Mouse (Mus musculus) CH12.LX (cell line): Measurements from ENCODE around the gene Pkn2. TPM values are rescaled to one million over a fixed set of nuclear protein-coding genes. Genes with fewer than 3 reads are reported as not detected.

Experiments
- DNase-seq: peaks from one replicate; pipeline ENCODE4 v3.0.0-alpha.2; 2013; ENCODE audit errors: extremely low read depth
- H3K27ac ChIP-seq: 2 replicates; pipeline ENCODE4 v1.5.1; 2012; ENCODE audit warnings: low read depth, mild to moderate bottlenecking, control low read depth, moderate library complexity; ENCODE audit not compliant: insufficient read depth
- H3K27me3 ChIP-seq: replicated peaks from 2 replicates; pipeline ENCODE3; 2012; ENCODE audit warnings: inconsistent platforms
- H3K36me3 ChIP-seq, 2 experiments: replicated peaks in 1 of 2; 2 replicates each; pipeline versions ENCODE3 to v1.6.1; 2012; ENCODE audit warnings: inconsistent platforms in 1 of 2, low read length in 1 of 2, mild to moderate bottlenecking in 1 of 2, mixed read lengths in 1 of 2, moderate library complexity in 1 of 2; ENCODE audit not compliant: control insufficient read depth in 1 of 2, insufficient read depth in 1 of 2
- H3K4me1 ChIP-seq, 2 experiments: 2 replicates each; pipeline ENCODE4 v1.6.1; 2012; ENCODE audit warnings: inconsistent platforms in 1 of 2, moderate library complexity in 1 of 2; ENCODE audit not compliant: insufficient read depth in 2 of 2, control insufficient read depth in 1 of 2
- H3K4me2 ChIP-seq: 2 replicates; pipeline ENCODE4 v1.6.1; 2012; ENCODE audit warnings: low read depth, mild to moderate bottlenecking, control low read depth; ENCODE audit not compliant: poor library complexity, insufficient read depth, severe bottlenecking
- H3K4me3 ChIP-seq, 3 experiments: fragments of 150-350 bp in 1 of 3; sonication (generic) in 1 of 3; replicated peaks in 1 of 3; 2 replicates each; pipeline versions ENCODE3 to v1.5.1; 2011 to 2012; ENCODE audit warnings: low read depth in 2 of 3, low read length in 2 of 3, mild to moderate bottlenecking in 2 of 3, moderate library complexity in 2 of 3, control low read depth in 1 of 3, improper control_type of control experiment in 1 of 3, inconsistent platforms in 1 of 3, mixed read lengths in 1 of 3; ENCODE audit not compliant: poor library complexity in 1 of 3
- H3K79me2 ChIP-seq: replicated peaks from 2 replicates; pipeline ENCODE4 v1.6.1; 2012; ENCODE audit warnings: mild to moderate bottlenecking, moderate library complexity; ENCODE audit not compliant: control insufficient read depth, poor library complexity, insufficient read depth, severe bottlenecking; ENCODE audit errors: extremely low read depth
- H3K9ac ChIP-seq: 2 replicates; pipeline ENCODE4 v1.6.1; 2012; ENCODE audit warnings: low read depth, mild to moderate bottlenecking, control low read depth, moderate library complexity; ENCODE audit not compliant: insufficient read depth
- H3K9me3 ChIP-seq: replicated peaks from 2 replicates; pipeline ENCODE3; 2012; ENCODE audit warnings: low read length, inconsistent platforms, mixed read lengths
- BHLHE40 ChIP-seq: IDR thresholded peaks from 2 replicates; pipeline ENCODE4 v1.6.1; 2011; ENCODE audit warnings: mild to moderate bottlenecking, low read depth, low read length, improper control_type of control experiment
- CHD2 ChIP-seq: IDR thresholded peaks from 2 replicates; pipeline ENCODE4 v1.6.1; 2011; ENCODE audit warnings: low read length, improper control_type of control experiment
- CTCF ChIP-seq, 2 experiments: IDR thresholded peaks in 1 of 2; conservative IDR thresholded peaks in 1 of 2; 2 replicates each; pipeline ENCODE4 v1.5.1; 2011 to 2012; ENCODE audit warnings: low read depth in 2 of 2, low read length in 2 of 2, improper control_type of control experiment in 1 of 2, inconsistent platforms in 1 of 2, mild to moderate bottlenecking in 1 of 2, moderate library complexity in 1 of 2
- ELF1 ChIP-seq: IDR thresholded peaks from 2 replicates; pipeline ENCODE4 v1.6.1; 2014; ENCODE audit warnings: low read depth, mild to moderate bottlenecking, inconsistent platforms, low read length, improper control_type of control experiment
- JUN ChIP-seq: IDR thresholded peaks from 2 replicates; pipeline ENCODE4 v1.6.1; 2011; ENCODE audit warnings: low read depth, mild to moderate bottlenecking, low read length, improper control_type of control experiment, moderate library complexity; ENCODE audit not compliant: insufficient read depth
- MYC ChIP-seq: IDR thresholded peaks from 2 replicates; pipeline ENCODE4 v1.6.1; 2011; ENCODE audit warnings: low read depth, mild to moderate bottlenecking, improper control_type of control experiment, low read length
- NELFE ChIP-seq: IDR thresholded peaks from 2 replicates; pipeline ENCODE4 v1.6.1; 2011; ENCODE audit warnings: low read depth, low read length, improper control_type of control experiment
- PAX5 ChIP-seq: IDR thresholded peaks from 2 replicates; pipeline ENCODE4 v1.6.1; 2012; ENCODE audit warnings: low read length, inconsistent platforms, mixed read lengths
- SIN3A ChIP-seq: IDR thresholded peaks from 2 replicates; pipeline ENCODE4 v1.6.1; 2012; ENCODE audit warnings: low read length, improper control_type of control experiment, inconsistent platforms
- TCF12 ChIP-seq: IDR thresholded peaks from 2 replicates; pipeline ENCODE4 v1.6.1; 2014; ENCODE audit warnings: low read depth, mild to moderate bottlenecking, inconsistent platforms, low read length, improper control_type of control experiment
- USF1 ChIP-seq: IDR thresholded peaks from 2 replicates; pipeline ENCODE4 v1.6.1; 2014; ENCODE audit warnings: low read depth, mild to moderate bottlenecking, inconsistent platforms, low read length, improper control_type of control experiment
- ZC3H11A ChIP-seq: IDR thresholded peaks from 2 replicates; pipeline ENCODE4 v1.6.1; 2012; ENCODE audit warnings: low read depth, mild to moderate bottlenecking, inconsistent platforms, low read length, improper control_type of control experiment
- ZMIZ1 ChIP-seq: IDR thresholded peaks from 2 replicates; pipeline ENCODE4 v1.6.1; 2012; ENCODE audit warnings: low read depth, mild to moderate bottlenecking, inconsistent platforms, low read length, improper control_type of control experiment
- ZNF384 ChIP-seq: IDR thresholded peaks from 2 replicates; pipeline ENCODE4 v1.6.1; 2012; ENCODE audit warnings: low read depth, low read length, improper control_type of control experiment, inconsistent platforms
- dilution Hi-C: fragments of 300-500 bp; cut with MboI; formaldehyde crosslinking; loops from 2 replicates; pipeline ENCODE4 v1.14.3; 2020; ENCODE audit warnings: low sequenced_read_pairs; ENCODE audit not compliant: extremely low pct_unique_long_range_greater_than_20kb, extremely low pct_ligation_motif_present
- in situ Hi-C: fragments of 300-500 bp; cut with MboI; formaldehyde crosslinking; loops from 3 replicates; pipeline ENCODE4 v1.14.3; 2019; ENCODE audit warnings: low sequenced_read_pairs, low pct_ligation_motif_present, low pct_unique_long_range_greater_than_20kb, mixed read lengths
- polyA plus RNA-seq: library from polyadenylated mRNA; unstranded; fragments of >175 nt; gene quantifications from 2 replicates; pipeline ENCODE4 v1.2.1, GENCODE M21; 2012; ENCODE audit warnings: low read depth; ENCODE audit not compliant: insufficient read length
- total RNA-seq, 2 experiments: library from RNA; depleted of rRNA; stranded (reverse); fragments of 300-350 nt in 1 of 2; fragments of >200 nt in 1 of 2; gene quantifications; 2 replicates each; pipeline ENCODE4 v1.2.3; 2012 to 2014

Pkn2 gene
- total and polyA plus RNA-seq, 3 experiments: 39.5 to 54.3 (median 49.2) TPM

DNA sequence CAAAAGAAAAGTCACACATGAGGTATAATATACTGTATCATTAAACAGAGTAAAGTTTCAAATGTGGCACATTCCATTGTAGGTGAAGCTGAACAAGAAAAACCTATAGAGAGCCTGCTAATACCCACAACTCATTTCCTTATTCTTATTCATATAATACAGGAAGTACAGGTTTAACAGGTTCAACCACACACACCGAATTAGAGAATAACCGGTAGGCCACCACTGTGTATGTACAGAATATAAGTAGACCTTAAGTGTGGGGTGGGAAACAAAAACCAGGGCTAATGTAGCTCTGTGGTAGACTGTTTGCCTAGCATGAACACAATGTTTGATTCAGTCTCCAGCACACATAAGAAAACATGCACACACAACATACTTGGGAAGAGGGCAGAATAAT lies 18.6 kb downstream of the Pkn2 start:
- no peak overlapping the region for H3K4me2 ChIP-seq
- H3K9me3 ChIP-seq: no peaks in the 10 kb centered on the region
- H3K4me1 ChIP-seq: peaks cover 0 to 8% of the 10 kb centered on the region in 2 experiments; a peak in 2 of 4 replicates
- dilution Hi-C loops (no loop called here), in situ Hi-C loops (no loop called here)
- H3K9ac ChIP-seq: no peak overlapping the region
- no peak overlapping the region for H3K4me3 ChIP-seq
- no peak for TF ChIP-seq ZMIZ1
- no peak for TF ChIP-seq MYC
- TF ChIP-seq ELF1: no peak
- TF ChIP-seq CHD2: no peak
- peaks cover 34% of the 10 kb centered on the region for H3K79me2 ChIP-seq
- no peak for DNase-seq
- H3K27ac ChIP-seq: no peak overlapping the region
- H3K36me3 ChIP-seq: peaks cover 0 to 6% of the 10 kb centered on the region in 2 experiments
- no peaks in the 10 kb centered on the region for H3K27me3 ChIP-seq

DNA sequence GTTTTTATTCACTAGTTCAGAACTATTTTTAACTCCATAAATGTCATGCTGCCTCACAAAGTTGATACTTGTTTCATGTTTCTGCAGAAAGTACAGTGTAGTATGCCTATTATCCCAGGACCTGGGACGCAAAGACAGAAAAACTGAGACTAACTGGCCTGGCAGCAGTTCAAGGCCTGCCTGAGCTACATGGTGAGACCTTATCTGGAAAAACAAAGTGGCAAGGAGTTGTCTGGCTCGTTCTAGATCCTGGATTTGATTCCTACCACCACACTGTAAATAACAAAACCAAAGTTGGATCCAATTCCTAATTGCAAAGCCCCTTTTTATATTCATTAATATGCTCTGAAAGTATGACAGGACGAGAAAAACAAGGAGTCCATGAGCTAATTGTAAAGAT lies 25.0 kb downstream of the Pkn2 start:
- H3K9me3 ChIP-seq: no peaks in the 10 kb centered on the region
- H3K4me3 ChIP-seq: no peak overlapping the region
- TF ChIP-seq PAX5 (no peak), ZC3H11A (no peak)
- no peak for DNase-seq
- dilution Hi-C loops (no loop called here), in situ Hi-C loops (no loop called here)
- H3K36me3 ChIP-seq: peaks cover 0 to 12% of the 10 kb centered on the region in 2 experiments
- H3K4me2 ChIP-seq: no peak overlapping the region
- H3K27ac ChIP-seq: no peak overlapping the region
- peaks cover 27% of the 10 kb centered on the region for H3K79me2 ChIP-seq
- peaks cover 3 to 14% of the 10 kb centered on the region in 2 experiments; a peak in 3 of 4 replicates for H3K4me1 ChIP-seq
- H3K27me3 ChIP-seq: no peaks in the 10 kb centered on the region
- H3K9ac ChIP-seq: no peak overlapping the region

DNA sequence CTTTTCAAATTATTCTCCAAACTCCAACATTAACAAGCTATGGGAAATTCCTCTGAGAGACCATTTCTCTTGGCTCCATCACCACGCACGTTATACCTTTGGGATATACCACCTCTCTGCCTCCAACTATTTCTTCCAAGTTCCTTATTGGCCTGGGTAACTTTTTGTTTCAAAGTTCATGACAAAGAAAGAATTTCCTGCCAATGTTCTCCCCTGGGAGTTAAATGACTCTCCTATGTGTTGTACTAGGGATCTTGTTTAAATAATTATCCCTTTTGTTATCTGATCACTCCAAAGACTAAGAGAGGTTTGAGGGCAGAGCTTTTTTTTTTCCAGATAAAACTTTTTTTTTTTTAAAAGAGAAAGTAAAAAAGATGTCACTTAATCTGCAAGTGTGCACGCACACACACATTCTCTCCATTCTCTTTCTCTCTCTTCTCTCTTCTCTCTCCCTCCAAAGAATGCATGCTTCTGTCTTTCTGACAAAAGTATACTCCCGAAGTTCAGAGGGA lies 25.8 kb downstream of the Pkn2 start:
- Histone ChIP-seq H3K4me2 (peak overlapping the region; percentile 47; the same call in 1 of the 2 replicates), H3K79me2 (peaks cover 22% of the 10 kb centered on the region), H3K9me3 (no peaks in the 10 kb centered on the region), H3K36me3 (peaks cover 0 to 13% of the 10 kb centered on the region in 2 experiments), H3K4me3 (no peak overlapping the region)
- DNase-seq: no peak
- TF ChIP-seq SIN3A (no peak), NELFE (no peak), USF1 (no peak), JUN (no peak), BHLHE40 (no peak), ZNF384 (peak; percentile 70), CTCF (conservative IDR thresholded peaks at IDR 0.05 in 1 of 2, IDR thresholded peaks at IDR 0.05 in 1 of 2; ENCODE audit: low read depth in 2 of 2, low read length in 2 of 2) (no peak), TCF12 (no peak)
- TF ChIP-seq, all 38 proteins: peak for 1
- Histone ChIP-seq H3K4me1 (peaks cover 3 to 14% of the 10 kb centered on the region in 2 experiments; a peak in 3 of 4 replicates), H3K27ac (no peak overlapping the region), H3K27me3 (no peaks in the 10 kb centered on the region), H3K9ac (no peak overlapping the region)
- dilution Hi-C loops: no loop called here
- in situ Hi-C loops: no loop called here
